Mouse (Mus musculus): ENCODE data around the gene Sh3tc1. TPM values are rescaled to one million over a fixed set of nuclear protein-coding genes. Genes with fewer than 3 reads are reported as not detected.

Gene Sh3tc1
- polyA plus RNA-seq, 1 experiment: 0.72 TPM

DNA sequence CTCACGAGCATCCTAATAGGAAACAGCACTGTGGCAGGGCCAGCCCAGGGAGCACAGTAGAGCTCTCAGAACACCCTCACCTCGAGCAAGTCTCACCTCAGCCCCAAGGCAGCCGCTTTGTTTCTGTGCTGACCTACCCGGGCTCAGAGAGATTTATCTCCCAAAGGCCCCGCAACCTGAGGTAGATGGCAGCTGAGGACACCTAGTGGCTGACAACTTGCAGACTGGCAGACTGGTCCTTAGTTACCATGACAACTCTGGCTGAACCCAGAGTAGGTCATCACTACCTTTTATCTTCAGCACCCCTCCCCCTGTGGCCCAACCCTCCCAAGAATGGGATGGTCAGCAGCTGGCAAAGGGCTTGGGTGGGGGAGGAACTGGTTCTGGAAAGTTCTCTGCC, 44.0 kb downstream of the Sh3tc1 start:
- TF ChIP-seq CTCF (IDR thresholded peaks at IDR 0.05; ENCODE audit: control insufficient read depth, insufficient read depth, insufficient replicate concordance, low read depth, low read length) (peak; percentile 15; the same call in 1 of the 2 replicates), POLR2A (IDR thresholded peaks at IDR 0.05; ENCODE audit: control insufficient read depth, low read depth, low read length) (no peak)
- H3K36me3 ChIP-seq (ENCODE audit: control insufficient read depth, insufficient read depth, low read length): no peaks in the 10 kb centered on the region
- H3K4me3 ChIP-seq (ENCODE audit: control insufficient read depth, low read depth, low read length): no peak overlapping the region
- H3K27ac ChIP-seq (ENCODE audit: control insufficient read depth, insufficient read depth, low read depth, low read length): no peak overlapping the region
- no peaks in the 10 kb centered on the region; the same call in 1 of the 2 replicates for H3K4me1 ChIP-seq (ENCODE audit: control insufficient read depth, insufficient read depth, low read length)
- no peaks in the 10 kb centered on the region for H3K27me3 ChIP-seq (ENCODE audit: control insufficient read depth, insufficient read depth, low read length)

DNA sequence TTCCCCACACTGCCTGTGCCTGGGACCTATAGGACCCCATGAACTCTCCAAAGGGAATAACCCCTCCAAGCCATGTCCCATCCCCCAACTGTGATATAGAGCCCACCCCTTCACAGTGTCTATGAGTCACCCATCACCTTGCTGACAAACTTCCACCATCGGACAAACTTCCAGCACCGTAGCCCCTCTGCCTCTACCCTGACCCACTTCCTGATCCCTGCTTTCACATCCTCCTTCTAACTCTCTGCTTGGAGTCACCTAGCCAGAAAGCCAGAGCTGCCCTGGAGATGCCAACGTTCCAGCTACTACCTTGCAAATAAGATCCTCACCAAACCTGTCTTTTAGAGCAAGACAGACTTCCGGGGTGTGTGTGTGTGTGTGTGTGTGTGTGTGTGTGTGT, 46.1 kb downstream of the Sh3tc1 start:
- no peaks in the 10 kb centered on the region for H3K36me3 ChIP-seq (ENCODE audit: control insufficient read depth, insufficient read depth, low read length)
- TF ChIP-seq POLR2A (IDR thresholded peaks at IDR 0.05; ENCODE audit: control insufficient read depth, low read depth, low read length) (no peak), CTCF (IDR thresholded peaks at IDR 0.05; ENCODE audit: control insufficient read depth, insufficient read depth, insufficient replicate concordance, low read depth, low read length) (no peak)
- H3K27me3 ChIP-seq (ENCODE audit: control insufficient read depth, insufficient read depth, low read length): no peaks in the 10 kb centered on the region
- no peak overlapping the region for H3K27ac ChIP-seq (ENCODE audit: control insufficient read depth, insufficient read depth, low read depth, low read length)
- no peaks in the 10 kb centered on the region; the same call in 1 of the 2 replicates for H3K4me1 ChIP-seq (ENCODE audit: control insufficient read depth, insufficient read depth, low read length)
- H3K4me3 ChIP-seq (ENCODE audit: control insufficient read depth, low read depth, low read length): no peak overlapping the region

DNA sequence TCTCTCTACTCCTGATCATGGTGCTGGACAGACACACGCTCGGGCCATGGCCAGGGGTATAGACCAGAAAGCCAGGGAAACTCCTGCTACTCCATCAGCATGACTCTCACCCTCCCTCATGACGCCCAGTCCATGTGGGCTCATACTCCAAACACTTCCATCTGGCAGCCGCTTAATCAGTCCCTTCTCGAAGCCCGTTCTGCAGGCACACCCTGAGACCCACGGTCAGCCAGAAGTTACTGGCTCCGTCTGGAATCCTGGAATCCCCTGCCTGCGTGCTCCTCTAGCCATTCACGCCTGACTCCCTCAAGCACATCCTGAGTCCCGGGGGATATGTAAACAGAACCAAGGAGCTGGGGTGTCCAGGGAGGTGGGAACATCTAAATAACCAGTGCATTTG, 48.5 kb downstream of the Sh3tc1 start:
- H3K27ac ChIP-seq (ENCODE audit: control insufficient read depth, insufficient read depth, low read depth, low read length): no peak overlapping the region
- H3K36me3 ChIP-seq (ENCODE audit: control insufficient read depth, insufficient read depth, low read length): no peaks in the 10 kb centered on the region
- no peaks in the 10 kb centered on the region for H3K27me3 ChIP-seq (ENCODE audit: control insufficient read depth, insufficient read depth, low read length)
- no peaks in the 10 kb centered on the region; the same call in 1 of the 2 replicates for H3K4me1 ChIP-seq (ENCODE audit: control insufficient read depth, insufficient read depth, low read length)
- H3K4me3 ChIP-seq (ENCODE audit: control insufficient read depth, low read depth, low read length): no peak overlapping the region
- no peak for TF ChIP-seq CTCF (IDR thresholded peaks at IDR 0.05; ENCODE audit: control insufficient read depth, insufficient read depth, insufficient replicate concordance, low read depth, low read length)
- no peak for TF ChIP-seq POLR2A (IDR thresholded peaks at IDR 0.05; ENCODE audit: control insufficient read depth, low read depth, low read length)

DNA sequence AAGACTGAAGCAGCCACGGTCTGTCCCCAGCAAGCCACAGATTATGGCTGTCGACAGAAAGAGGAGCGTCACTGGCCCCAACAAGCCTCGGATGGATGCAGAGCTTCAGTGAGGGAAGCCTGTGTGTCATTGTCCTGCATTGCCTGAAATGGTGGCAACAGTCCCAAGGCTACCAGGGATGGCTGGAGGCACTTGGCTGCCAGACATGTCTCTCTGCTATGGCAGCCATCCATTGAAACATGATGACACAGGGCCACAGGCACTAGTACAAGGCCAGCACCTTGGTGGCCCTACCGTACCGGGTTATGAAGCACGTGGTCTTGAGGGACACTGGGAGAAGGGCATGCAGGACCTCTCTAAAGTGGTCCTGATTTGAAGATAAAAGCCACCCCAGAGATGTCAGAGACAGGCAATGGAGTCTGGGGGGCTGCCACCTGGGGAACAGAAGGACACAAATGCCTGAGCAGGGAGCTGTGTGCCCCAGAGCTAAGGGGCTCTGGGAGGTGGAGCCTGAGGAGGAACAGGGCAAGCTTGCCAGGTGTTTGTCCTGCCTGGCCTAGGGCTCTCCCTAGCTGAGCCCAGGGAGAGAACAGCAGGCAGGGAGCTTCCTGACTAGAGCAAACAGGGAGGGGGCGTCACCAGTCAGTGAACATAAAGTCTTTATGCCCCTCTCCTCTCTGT, 49.2 kb downstream of the Sh3tc1 start:
- no peak overlapping the region for H3K4me3 ChIP-seq (ENCODE audit: control insufficient read depth, low read depth, low read length)
- H3K27me3 ChIP-seq (ENCODE audit: control insufficient read depth, insufficient read depth, low read length): no peaks in the 10 kb centered on the region
- no peaks in the 10 kb centered on the region for H3K36me3 ChIP-seq (ENCODE audit: control insufficient read depth, insufficient read depth, low read length)
- H3K27ac ChIP-seq (ENCODE audit: control insufficient read depth, insufficient read depth, low read depth, low read length): no peak overlapping the region
- TF ChIP-seq CTCF (IDR thresholded peaks at IDR 0.05; ENCODE audit: control insufficient read depth, insufficient read depth, insufficient replicate concordance, low read depth, low read length) (no peak), POLR2A (IDR thresholded peaks at IDR 0.05; ENCODE audit: control insufficient read depth, low read depth, low read length) (no peak)
- no peaks in the 10 kb centered on the region; the same call in 1 of the 2 replicates for H3K4me1 ChIP-seq (ENCODE audit: control insufficient read depth, insufficient read depth, low read length)

DNA sequence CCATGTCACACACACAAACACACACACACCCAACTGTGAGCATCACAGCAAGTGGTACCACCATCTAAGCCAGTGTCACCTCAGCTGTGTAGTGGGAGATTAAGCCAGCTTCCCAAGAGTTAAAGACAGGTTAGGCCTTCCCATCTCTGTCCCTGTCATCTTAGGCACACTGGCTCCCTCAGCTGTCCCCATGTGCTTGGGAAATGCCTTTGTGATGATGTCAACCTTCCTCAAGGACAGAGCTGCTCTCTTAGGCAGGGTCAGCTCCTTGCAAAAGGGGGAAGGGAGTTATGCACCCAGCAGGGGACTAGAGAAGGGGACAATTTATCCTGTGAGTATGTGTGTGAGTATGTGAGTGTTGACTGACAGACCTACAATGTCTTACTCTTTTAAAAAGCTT, 50.4 kb downstream of the Sh3tc1 start:
- no peak for TF ChIP-seq POLR2A (IDR thresholded peaks at IDR 0.05; ENCODE audit: control insufficient read depth, low read depth, low read length)
- no peak for TF ChIP-seq CTCF (IDR thresholded peaks at IDR 0.05; ENCODE audit: control insufficient read depth, insufficient read depth, insufficient replicate concordance, low read depth, low read length)
- no peaks in the 10 kb centered on the region for H3K36me3 ChIP-seq (ENCODE audit: control insufficient read depth, insufficient read depth, low read length)
- no peaks in the 10 kb centered on the region; the same call in 1 of the 2 replicates for H3K4me1 ChIP-seq (ENCODE audit: control insufficient read depth, insufficient read depth, low read length)
- no peak overlapping the region for H3K27ac ChIP-seq (ENCODE audit: control insufficient read depth, insufficient read depth, low read depth, low read length)
- H3K27me3 ChIP-seq (ENCODE audit: control insufficient read depth, insufficient read depth, low read length): no peaks in the 10 kb centered on the region
- H3K4me3 ChIP-seq (ENCODE audit: control insufficient read depth, low read depth, low read length): no peak overlapping the region

DNA sequence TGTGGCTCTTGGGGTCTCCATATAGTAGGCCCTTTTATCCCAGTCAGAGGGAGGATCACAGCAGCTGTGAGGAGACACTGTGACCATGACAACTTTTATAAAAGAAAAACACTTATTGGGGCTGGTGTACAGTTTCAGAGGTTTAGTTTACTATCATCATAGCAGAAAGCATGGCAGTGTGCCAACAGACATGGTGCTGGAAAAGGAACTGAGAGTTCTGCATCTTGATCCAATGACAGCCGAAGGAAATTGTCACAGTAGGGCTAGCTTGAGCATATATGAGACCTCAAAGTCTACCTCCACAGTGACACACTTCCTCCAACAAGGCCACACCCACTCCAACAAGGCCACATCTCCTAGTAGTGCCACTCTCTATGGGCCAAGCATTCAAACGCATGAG, 50.9 kb downstream of the Sh3tc1 start:
- H3K27me3 ChIP-seq (ENCODE audit: control insufficient read depth, insufficient read depth, low read length): no peaks in the 10 kb centered on the region
- no peak overlapping the region for H3K27ac ChIP-seq (ENCODE audit: control insufficient read depth, insufficient read depth, low read depth, low read length)
- no peak overlapping the region for H3K4me3 ChIP-seq (ENCODE audit: control insufficient read depth, low read depth, low read length)
- TF ChIP-seq POLR2A (IDR thresholded peaks at IDR 0.05; ENCODE audit: control insufficient read depth, low read depth, low read length): no peak
- TF ChIP-seq CTCF (IDR thresholded peaks at IDR 0.05; ENCODE audit: control insufficient read depth, insufficient read depth, insufficient replicate concordance, low read depth, low read length): no peak
- no peaks in the 10 kb centered on the region; the same call in 1 of the 2 replicates for H3K4me1 ChIP-seq (ENCODE audit: control insufficient read depth, insufficient read depth, low read length)
- H3K36me3 ChIP-seq (ENCODE audit: control insufficient read depth, insufficient read depth, low read length): no peaks in the 10 kb centered on the region

DNA sequence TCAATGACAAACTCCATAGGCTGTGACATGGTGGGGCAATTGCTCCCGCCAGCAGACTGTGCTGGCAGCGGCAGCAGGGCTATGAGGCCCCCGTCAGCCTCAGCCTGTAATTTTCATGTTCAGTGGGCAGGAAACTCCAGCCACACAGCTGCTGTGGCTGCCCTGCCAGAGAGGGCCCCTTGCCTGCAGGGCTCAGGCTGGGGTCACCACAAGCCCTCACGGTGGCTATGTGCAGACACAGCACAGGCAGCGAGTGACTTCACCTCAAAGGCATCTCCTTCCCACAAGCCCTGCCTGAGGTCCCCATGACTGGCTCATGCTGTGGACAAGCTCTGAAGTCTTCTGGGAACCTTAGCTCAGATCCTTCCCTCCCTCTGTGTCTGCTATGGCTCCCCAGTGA, 52.7 kb downstream of the Sh3tc1 start:
- no peak overlapping the region for H3K27ac ChIP-seq (ENCODE audit: control insufficient read depth, insufficient read depth, low read depth, low read length)
- H3K36me3 ChIP-seq (ENCODE audit: control insufficient read depth, insufficient read depth, low read length): no peaks in the 10 kb centered on the region
- H3K4me3 ChIP-seq (ENCODE audit: control insufficient read depth, low read depth, low read length): no peak overlapping the region
- no peaks in the 10 kb centered on the region; the same call in 1 of the 2 replicates for H3K4me1 ChIP-seq (ENCODE audit: control insufficient read depth, insufficient read depth, low read length)
- no peak for TF ChIP-seq CTCF (IDR thresholded peaks at IDR 0.05; ENCODE audit: control insufficient read depth, insufficient read depth, insufficient replicate concordance, low read depth, low read length)
- H3K27me3 ChIP-seq (ENCODE audit: control insufficient read depth, insufficient read depth, low read length): no peaks in the 10 kb centered on the region
